Mouse (Mus musculus): ENCODE measurements around the gene Lrfn1. TPM values are rescaled to one million over a fixed set of nuclear protein-coding genes. Genes with fewer than 3 reads are reported as not detected.
"Not testable (repeated sequence)": the region's sequence is repeated elsewhere in the genome, so short reads cannot be mapped to it uniquely, and the experiment has no call there.

Lrfn1 gene
- total RNA-seq, 2 experiments from 2014 or later = 85.9 to 93.8 TPM

GRCm38 (mm10) chr7:28492310-28492709 lies 40.5 kb downstream of the Lrfn1 start:
- DNase-seq (ENCODE audit: low spot score in 2 of 2) = no peak
- intact Hi-C loops (cut with DNase I) = loop anchor here (5.0 kb wide), 1 partner anchor 35 kb away; no protein-coding TSS in a partner anchor

DNA sequence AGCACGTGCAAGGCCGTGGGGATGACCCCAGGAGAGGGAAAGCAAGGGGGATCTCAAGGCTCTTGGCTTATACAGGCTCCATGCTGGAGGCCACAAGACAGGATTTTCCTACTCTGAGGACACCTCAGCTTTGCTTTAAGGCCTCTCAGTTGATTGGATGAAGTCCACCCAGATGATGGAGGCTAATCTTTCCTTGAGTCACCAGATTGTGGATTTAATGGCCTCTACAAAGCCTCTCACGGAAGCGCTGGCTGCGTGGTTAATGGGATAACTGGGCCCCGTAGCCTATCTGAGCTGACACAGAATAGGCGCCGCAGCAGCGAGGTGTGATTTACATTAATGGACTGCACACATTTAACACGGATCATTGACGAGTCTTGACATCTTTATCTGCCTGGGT lies 43.6 kb downstream of the Lrfn1 start:
- DNase-seq (ENCODE audit: low spot score in 2 of 2) = no peak
- intact Hi-C loops (cut with DNase I) = no loop called here

DNA sequence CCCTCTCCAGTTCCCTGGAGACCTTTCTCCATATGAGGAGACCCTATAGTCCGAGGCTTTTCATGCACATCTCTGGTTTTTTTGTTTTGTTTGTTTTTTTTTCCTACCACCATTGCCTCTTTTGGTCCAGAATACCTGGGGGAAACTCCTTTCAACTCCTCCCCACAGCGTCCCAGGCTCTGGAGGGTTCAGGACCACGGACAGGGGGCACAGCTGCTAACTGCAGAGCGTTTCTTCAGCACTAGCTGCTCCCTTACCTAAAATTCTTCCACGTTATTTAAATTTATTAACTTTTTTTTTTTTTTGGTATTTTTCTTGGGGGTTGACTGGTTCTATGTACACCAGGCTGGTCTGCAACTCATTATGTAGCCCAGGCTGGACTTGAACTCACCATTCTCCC lies 53.8 kb downstream of the Lrfn1 start:
- intact Hi-C loops (cut with DNase I) = no loop called here
- no peak for DNase-seq (ENCODE audit: low spot score in 2 of 2)

DNA sequence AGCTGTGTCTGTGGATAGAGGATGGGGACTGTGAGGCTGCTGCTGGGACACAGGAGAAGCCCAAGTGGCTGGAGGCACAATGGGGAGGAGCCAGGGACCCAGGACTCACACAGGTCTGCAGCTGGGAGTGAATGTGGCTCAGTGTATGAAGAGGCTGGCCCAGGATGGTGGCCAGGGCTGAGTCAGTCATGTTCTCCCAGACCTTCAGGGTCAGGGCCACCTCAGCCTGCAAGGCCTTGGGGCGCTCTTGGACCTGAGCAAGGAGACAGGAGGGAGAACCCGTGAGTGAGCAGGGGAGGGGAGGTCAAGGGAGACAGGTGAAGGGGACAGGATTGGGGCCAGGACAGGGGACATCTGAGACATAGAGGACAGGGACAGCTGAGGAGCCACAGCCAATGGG lies 57.3 kb downstream of the Lrfn1 start:
- intact Hi-C loops (cut with DNase I); DNase-seq (ENCODE audit: low spot score in 2 of 2): not testable (repeated sequence)

DNA sequence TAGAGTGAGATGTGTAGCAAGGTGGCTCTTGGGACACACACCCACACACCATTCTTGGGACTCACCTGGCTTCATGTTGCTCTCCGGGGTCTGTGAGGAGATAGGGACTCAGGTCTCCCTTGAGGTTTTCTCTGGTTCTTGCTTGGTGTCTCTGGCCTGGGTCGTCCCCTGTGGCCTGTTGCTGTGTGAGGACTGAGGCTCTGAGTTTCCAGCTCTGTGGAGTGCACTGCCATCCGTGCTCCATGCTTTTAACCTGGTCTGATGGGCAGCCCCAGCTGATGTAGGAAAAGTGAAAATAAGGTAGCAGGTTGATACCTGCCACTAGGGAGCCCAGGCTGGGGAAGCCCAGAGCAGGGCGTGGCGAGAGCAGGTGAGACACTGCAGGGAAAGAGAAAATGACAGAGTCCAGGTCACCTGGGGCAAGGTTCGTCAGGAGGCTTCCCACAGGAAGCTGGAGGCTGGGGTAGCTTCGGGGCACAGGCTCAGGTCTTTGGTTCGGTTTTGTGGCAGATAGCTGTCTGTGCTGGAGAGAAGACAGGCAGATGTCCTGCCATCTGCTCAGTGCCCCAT lies 58.7 kb downstream of the Lrfn1 start, which contains the start of gene Ifnl2:
Gene Ifnl2, minus strand, starts transcription at position 51 of the 570 bp plus-strand sequence.
- intact Hi-C loops (cut with DNase I); DNase-seq (ENCODE audit: low spot score in 2 of 2): not testable (repeated sequence)

DNA sequence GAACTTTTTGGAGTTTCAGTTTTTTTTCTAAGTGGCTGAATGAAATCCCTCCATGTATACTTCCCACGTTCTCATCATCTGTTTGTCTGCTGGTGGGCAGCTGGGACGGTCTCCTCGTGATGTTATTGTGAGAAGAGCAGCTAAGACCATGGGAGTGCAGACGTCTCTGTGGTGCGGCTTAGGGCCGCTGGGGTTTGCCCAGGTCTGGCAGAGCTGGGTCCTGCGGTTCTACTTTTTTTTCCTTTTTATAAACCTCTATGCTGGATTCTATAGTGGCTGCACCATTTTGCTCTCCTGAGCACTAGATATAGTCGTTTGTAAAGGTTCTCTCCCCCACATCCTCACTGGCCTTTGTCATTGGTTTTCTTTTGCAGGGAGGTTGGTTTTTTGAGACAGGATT lies 59.7 kb downstream of the Lrfn1 start:
- intact Hi-C loops (cut with DNase I) = no loop called here
- no peak for DNase-seq (ENCODE audit: low spot score in 2 of 2)

Other genes with a start within 250 kb of the Lrfn1 start
- 10 to 100 TPM; 59.9 to 66.6 TPM for gene Eid2, start 184.1 kb upstream of the Lrfn1 start, total RNA-seq (2021)
- gene Eid2b, start 174.2 kb upstream of the Lrfn1 start, total RNA-seq (2021) = 10 to 100 TPM; 33.3 to 37.8 TPM
- gene Selenov, start 160.8 kb upstream of the Lrfn1 start, total RNA-seq (2021) = under 1 TPM; 0.43 to 0.44 TPM
- gene Dll3, start 149.7 kb upstream of the Lrfn1 start, total RNA-seq (2021) = 1 to 10 TPM; 1.4 to 1.8 TPM
- 10 to 100 TPM; 44.1 to 46.3 TPM for gene Timm50, start 139.9 kb upstream of the Lrfn1 start, total RNA-seq (2021)
- gene Supt5, start 113.2 kb upstream of the Lrfn1 start, total RNA-seq (2021) = 100 to 1,000 TPM; 120 to 122 TPM
- 100 to 1,000 TPM; 425 to 456 TPM for gene Rps16, start 101.3 kb upstream of the Lrfn1 start, total RNA-seq (2021)
- gene Plekhg2, start 79.4 kb upstream of the Lrfn1 start, total RNA-seq (2021) = 1 to 10 TPM; 6.2 to 9.7 TPM
- 1 to 10 TPM; 2.6 to 3.3 TPM for gene Zfp36, start 71.7 kb upstream of the Lrfn1 start, total RNA-seq (2021)
- gene Med29, start 59.3 kb upstream of the Lrfn1 start, total RNA-seq (2021) = 10 to 100 TPM; 17.9 to 21.3 TPM
- 10 to 100 TPM; 59.0 to 72.1 TPM for gene Paf1, start 59.0 kb upstream of the Lrfn1 start, total RNA-seq (2021)
- gene Gmfg, start 14.5 kb upstream of the Lrfn1 start, total RNA-seq (2021) = 1 to 10 TPM; 1.3 to 2.0 TPM
- not detected for gene Ifnl2, start 58.5 kb downstream of the Lrfn1 start, total RNA-seq (2021)
- not detected for gene Ifnl3, start 70.9 kb downstream of the Lrfn1 start, total RNA-seq (2021)
- gene Sycn, start 88.9 kb downstream of the Lrfn1 start, total RNA-seq (2021) = not detected
- under 1 TPM; 0.27 to 0.52 TPM for gene Nccrp1, start 95.3 kb downstream of the Lrfn1 start, total RNA-seq (2021)
- 10 to 100 TPM; 68.7 to 68.8 TPM for gene Samd4b, start 146.2 kb downstream of the Lrfn1 start, total RNA-seq (2021)
- gene Pak4, start 146.2 kb downstream of the Lrfn1 start, total RNA-seq (2021) = 10 to 100 TPM in 1 of 2 experiments, 1 to 10 TPM in 1; 9.0 to 10.4 TPM
- 1 to 10 TPM in 1 of 2 experiments, under 1 TPM in 1; 0.99 to 1.5 TPM for gene Acp7, start 179.4 kb downstream of the Lrfn1 start, total RNA-seq (2021)
- gene Fbxo27, start 240.9 kb downstream of the Lrfn1 start, total RNA-seq (2021) = 10 to 100 TPM; 23.3 to 25.0 TPM